Mouse (Mus musculus) C2C12 (cell line): ENCODE results near the gene Strn3.

Experiments
- CEBPB ChIP-seq: IDR thresholded peaks from one replicate; pipeline ENCODE4 v1.6.1; 2011; ENCODE audit warnings: low read depth, mild to moderate bottlenecking, control low read depth, moderate library complexity
- CTCF ChIP-seq: IDR thresholded peaks from one replicate; pipeline ENCODE4 v1.5.1; 2011; ENCODE audit not compliant: control insufficient read depth, insufficient read depth, insufficient read length
- FOSL1 ChIP-seq: IDR thresholded peaks from one replicate; pipeline ENCODE4 v1.8.0; 2011; ENCODE audit warnings: mild to moderate bottlenecking, low read length; ENCODE audit not compliant: poor library complexity, insufficient read depth, severe bottlenecking
- MAX ChIP-seq: IDR thresholded peaks from one replicate; pipeline ENCODE4 v1.6.1; 2011; ENCODE audit warnings: mild to moderate bottlenecking, control low read depth
- MYOD1 ChIP-seq: IDR thresholded peaks from one replicate; pipeline ENCODE4 v1.6.1; 2011; ENCODE audit warnings: low read depth; ENCODE audit not compliant: control insufficient read depth, insufficient read length
- MYOG ChIP-seq: IDR thresholded peaks from one replicate; pipeline ENCODE4 v1.6.1; 2011; ENCODE audit not compliant: control insufficient read depth, insufficient read length; ENCODE audit errors: extremely low read depth
- USF1 ChIP-seq: IDR thresholded peaks from one replicate; pipeline ENCODE4 v1.6.1; 2011; ENCODE audit warnings: low read depth, mild to moderate bottlenecking, control low read depth, moderate library complexity

DNA sequence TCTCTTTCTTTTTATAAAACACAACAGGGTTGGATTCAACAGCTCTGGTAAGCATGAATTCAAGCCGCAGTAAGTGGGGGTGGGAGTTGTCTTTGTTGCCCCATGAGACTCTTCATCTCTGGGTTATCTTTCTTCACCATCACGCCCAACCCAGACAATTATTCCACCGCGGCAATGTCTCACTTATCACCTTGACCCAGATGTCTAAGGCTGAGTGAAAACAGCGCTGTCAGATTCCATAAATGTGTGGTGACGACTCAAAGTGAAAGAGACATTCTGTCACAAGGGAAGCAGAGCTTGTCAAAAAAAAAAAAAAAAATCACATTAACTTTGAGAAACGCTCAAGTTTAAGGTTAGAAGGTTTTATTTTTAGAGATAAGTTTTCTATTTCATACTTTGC, 124.5 kb downstream of the Strn3 start:
- TF ChIP-seq CTCF (no peak), USF1 (no peak), MYOD1 (no peak), MYOG (no peak), MAX (no peak), FOSL1 (no peak), CEBPB (no peak)
